Mouse (Mus musculus): ENCODE data around the gene Ophn1. TPM values are rescaled to one million over a fixed set of nuclear protein-coding genes. Genes with fewer than 3 reads are reported as not detected.
A peak's percentile ranks its signal among the peaks of the same experiment; 100 is the strongest.

Ophn1 gene
- total RNA-seq, 2 experiments from 2014 or later, result 39.0 to 39.2 TPM

- intact Hi-C loops (cut with DNase I), result no loop called here
- DNase-seq (ENCODE audit: low spot score in 2 of 2), result no peak
These were observed 40.0 kb downstream of the Ophn1 start for GRCm38 (mm10) chrX:98850869-98851268.

DNA sequence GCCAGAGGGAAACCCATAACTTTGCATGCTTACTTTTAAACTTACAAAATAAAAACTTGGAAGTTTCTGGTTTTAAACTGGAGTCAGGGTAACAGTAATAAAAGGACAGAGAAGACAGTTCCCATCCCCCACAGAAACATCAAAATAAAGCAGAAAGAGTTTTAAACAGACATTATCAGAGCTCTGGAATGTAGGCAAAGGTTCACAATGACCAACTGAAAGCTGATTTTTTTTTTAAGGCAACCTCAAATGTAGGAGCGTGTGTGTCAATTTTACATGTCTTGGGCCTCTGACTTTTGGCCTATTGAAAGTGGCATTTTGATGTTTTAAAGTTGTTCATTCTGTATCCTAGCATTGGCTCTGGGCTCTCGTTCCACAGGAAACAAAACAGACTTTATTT is 49.2 kb downstream of the Ophn1 start:
- intact Hi-C loops (cut with DNase I), result no loop called here
- DNase-seq (ENCODE audit: low spot score in 2 of 2), result no peak

DNA sequence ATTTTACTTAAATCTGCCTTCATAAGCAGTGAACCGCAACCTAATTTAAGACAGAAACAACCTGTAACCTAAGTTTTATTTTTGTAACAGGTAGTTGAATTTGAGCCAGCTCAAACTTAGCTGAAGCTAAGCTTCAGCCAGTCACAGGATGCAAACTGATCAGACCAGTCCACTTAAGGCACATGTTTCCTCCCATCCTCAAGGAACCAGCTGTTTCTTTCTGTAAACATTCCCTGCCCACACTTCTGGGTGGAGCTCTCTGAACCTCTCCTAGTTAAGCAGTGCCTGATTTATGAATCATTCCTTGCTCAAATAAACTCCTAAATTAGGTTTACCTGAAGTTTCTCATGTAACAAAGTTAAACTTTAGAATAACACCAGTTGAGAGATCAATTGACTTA is 54.8 kb downstream of the Ophn1 start:
- no peak for DNase-seq (ENCODE audit: low spot score in 2 of 2)

GRCm38 (mm10) chrX:98803813-98804212 is 87.0 kb downstream of the Ophn1 start:
- DNase-seq (ENCODE audit: low spot score in 2 of 2), result no peak
- intact Hi-C loops (cut with DNase I), result no loop called here

More for the DNA sequence above, 54.8 kb downstream of the Ophn1 start:
- intact Hi-C loops (cut with DNase I), result no loop called here

GRCm38 (mm10) chrX:98774247-98774950 is 116.4 kb downstream of the Ophn1 start:
- no peak for DNase-seq (ENCODE audit: low spot score in 2 of 2)
- intact Hi-C loops (cut with DNase I), result no loop called here

- peak; percentile 16 to 65 for DNase-seq (ENCODE audit: low spot score in 2 of 2)
- intact Hi-C loops (cut with DNase I), result no loop called here
These were observed 135.7 kb downstream of the Ophn1 start for GRCm38 (mm10) chrX:98755089-98755488.

- intact Hi-C loops (cut with DNase I), result no loop called here
- DNase-seq (ENCODE audit: low spot score in 2 of 2), result no peak
These were observed 139.5 kb downstream of the Ophn1 start for GRCm38 (mm10) chrX:98751279-98751817.

DNA sequence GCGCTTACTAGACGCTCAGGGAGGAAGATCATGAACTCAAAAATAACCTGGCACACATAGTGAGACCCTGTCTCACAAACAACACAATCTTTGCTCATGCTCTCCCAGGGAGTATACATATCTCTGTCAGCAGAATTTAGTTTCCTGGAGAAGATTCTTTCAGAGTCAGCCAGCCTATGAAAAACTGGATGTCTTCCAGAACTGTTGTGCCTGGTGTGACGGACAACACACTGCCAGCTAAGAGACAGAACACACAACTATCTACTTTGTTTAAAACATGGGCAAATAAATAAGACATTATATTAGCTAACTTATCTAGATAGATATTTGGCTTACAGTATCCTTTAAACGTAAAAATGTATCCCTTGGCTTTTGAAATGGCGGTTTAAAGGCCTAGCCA is 154.1 kb downstream of the Ophn1 start:
- no peak for DNase-seq (ENCODE audit: low spot score in 2 of 2)
- intact Hi-C loops (cut with DNase I), result no loop called here

DNA sequence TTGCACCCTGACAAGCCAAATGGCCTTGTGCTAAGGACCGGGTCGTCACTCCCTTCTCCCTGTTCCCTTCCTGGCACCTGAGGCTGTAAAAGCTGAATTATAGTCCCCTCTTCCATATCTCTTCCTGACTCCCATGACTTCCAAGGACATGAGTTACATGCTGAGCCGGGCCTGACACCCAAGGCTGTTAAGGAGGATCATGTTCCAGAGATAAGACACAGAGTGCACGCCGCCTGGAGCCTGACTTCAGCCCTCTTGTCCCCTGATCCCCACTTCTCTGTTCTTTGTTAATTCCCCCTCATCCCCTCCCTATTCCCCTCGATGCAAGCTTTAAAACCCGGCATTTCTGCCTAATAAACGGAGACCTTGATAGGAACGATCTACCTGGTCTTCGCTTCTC is 167.8 kb downstream of the Ophn1 start:
- intact Hi-C loops (cut with DNase I), result no loop called here
- DNase-seq (ENCODE audit: low spot score in 2 of 2), result no peak

GRCm38 (mm10) chrX:98707766-98708165 is 183.1 kb downstream of the Ophn1 start:
- intact Hi-C loops (cut with DNase I), result no loop called here
- DNase-seq (ENCODE audit: low spot score in 2 of 2), result peak; percentile 1 to 49

DNA sequence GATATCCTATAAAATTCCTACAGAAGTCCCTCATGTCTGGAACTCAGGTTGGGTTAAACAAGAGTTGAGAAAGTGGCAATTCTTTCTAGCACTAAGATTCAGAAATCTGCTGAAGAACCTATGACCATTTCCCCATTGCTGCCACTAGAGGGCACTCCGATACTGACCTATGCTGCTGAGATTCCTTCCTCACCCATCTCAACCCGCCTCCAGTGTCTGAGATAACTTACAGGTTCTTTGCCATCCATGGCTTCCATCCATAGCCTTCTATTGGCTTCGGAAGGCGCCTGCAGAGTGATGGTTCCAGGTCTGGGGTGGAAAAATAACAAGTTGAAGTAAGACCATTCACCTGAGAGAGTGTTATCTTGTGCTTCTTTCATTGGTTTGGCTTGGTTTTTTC is 189.2 kb downstream of the Ophn1 start:
- DNase-seq (ENCODE audit: low spot score in 2 of 2), result peak; percentile 42 to 62
- intact Hi-C loops (cut with DNase I), result loop anchor here (2.0 kb wide), 1 partner anchor 217 kb away; no protein-coding TSS in a partner anchor

- intact Hi-C loops (cut with DNase I), result loop anchor here (5.0 to 10.0 kb wide), 2 partner anchors 1250 to 1778 kb away; no protein-coding TSS in a partner anchor
These were observed 208.2 kb downstream of the Ophn1 start for GRCm38 (mm10) chrX:98682603-98683002.

GRCm38 (mm10) chrX:98681281-98681680 is 209.5 kb downstream of the Ophn1 start:
- intact Hi-C loops (cut with DNase I), result loop anchor here (5.0 to 10.0 kb wide), 2 partner anchors 1249 to 1776 kb away; no protein-coding TSS in a partner anchor

More at GRCm38 (mm10) chrX:98682603-98683002, 208.2 kb downstream of the Ophn1 start:
- peak in 1 of 2 experiments; percentile 10 for DNase-seq (ENCODE audit: low spot score in 2 of 2)

GRCm38 (mm10) chrX:98670988-98671387 is 219.8 kb downstream of the Ophn1 start:
- DNase-seq (ENCODE audit: low spot score in 2 of 2), result no peak
- intact Hi-C loops (cut with DNase I), result no loop called here

More at GRCm38 (mm10) chrX:98681281-98681680, 209.5 kb downstream of the Ophn1 start:
- DNase-seq (ENCODE audit: low spot score in 2 of 2), result no peak

DNA sequence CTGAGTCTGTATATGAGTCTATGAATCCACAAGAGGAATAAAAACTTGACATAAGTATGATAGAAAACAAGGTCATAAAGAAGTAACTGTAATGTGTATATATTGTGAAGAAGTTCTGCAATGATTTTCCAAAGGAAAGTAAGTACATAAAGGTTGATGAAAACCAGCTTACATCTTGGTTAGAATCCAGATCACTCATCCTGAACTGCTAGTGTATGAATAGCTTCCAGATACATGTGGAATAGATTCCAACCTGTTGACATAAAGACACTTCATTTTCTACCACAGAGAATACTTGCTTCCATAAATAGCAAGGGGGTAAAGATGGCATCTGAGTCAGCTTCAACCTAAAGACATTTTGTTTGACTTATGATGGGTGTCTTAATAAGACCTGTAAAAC is 239.4 kb downstream of the Ophn1 start:
- DNase-seq (ENCODE audit: low spot score in 2 of 2), result no peak
- intact Hi-C loops (cut with DNase I), result no loop called here

- no peak for DNase-seq (ENCODE audit: low spot score in 2 of 2)
- intact Hi-C loops (cut with DNase I), result no loop called here
These were observed 262.0 kb downstream of the Ophn1 start for GRCm38 (mm10) chrX:98628666-98629404.

DNA sequence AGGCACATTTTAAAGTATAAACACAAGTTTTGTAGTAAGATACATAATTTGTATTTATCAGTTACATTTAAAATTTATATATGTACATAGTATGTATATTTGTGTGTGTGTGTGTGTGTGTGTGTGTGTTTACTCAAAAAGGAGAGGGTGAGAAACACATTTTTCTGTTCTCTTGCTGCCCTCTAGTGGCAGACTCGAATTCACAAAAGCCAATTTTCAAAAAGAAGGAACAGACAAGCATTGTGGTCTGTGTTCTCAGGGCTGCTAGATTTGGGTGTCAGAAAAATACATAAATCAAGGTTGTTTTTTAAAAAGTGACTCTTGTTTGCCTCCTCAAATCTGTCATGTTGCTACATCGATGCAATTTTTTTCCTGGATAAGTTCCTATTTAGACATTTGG is 272.0 kb downstream of the Ophn1 start:
- intact Hi-C loops (cut with DNase I), result loop anchor here (5.0 kb wide), 2 partner anchors 1187 to 1717 kb away; no protein-coding TSS in a partner anchor
- DNase-seq (ENCODE audit: low spot score in 2 of 2), result peak; percentile 31 to 35

DNA sequence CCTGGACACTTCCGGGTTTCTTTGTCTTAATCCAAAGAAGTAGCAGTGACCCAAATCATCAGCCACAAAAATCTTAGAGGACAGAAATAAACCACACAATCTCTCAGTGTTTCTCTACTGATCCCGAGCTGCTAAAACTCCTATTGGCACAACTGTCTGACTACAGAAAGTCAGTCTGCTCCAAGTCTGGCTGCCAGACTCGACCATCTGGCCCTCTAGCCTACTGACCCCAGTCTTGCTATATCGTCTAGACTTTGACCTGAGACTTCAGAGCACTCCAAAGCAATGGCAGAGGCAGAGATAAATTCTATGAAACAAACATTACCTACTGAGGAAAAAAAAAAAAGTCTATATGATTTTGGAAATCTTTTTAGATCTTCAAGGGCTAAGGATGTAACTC is 273.4 kb downstream of the Ophn1 start:
- intact Hi-C loops (cut with DNase I), result loop anchor here (5.0 kb wide), 2 partner anchors 1185 to 1715 kb away; no protein-coding TSS in a partner anchor
- DNase-seq (ENCODE audit: low spot score in 2 of 2), result no peak

GRCm38 (mm10) chrX:98574201-98574600 is 316.6 kb downstream of the Ophn1 start:
- DNase-seq (ENCODE audit: low spot score in 2 of 2), result no peak
- intact Hi-C loops (cut with DNase I), result no loop called here

GRCm38 (mm10) chrX:98546458-98546857 is 344.4 kb downstream of the Ophn1 start:
- intact Hi-C loops (cut with DNase I), result no loop called here
- DNase-seq (ENCODE audit: low spot score in 2 of 2), result no peak
